Mouse (Mus musculus): ENCODE measurements around the gene Gm49510.

Gene Gm49510

DNA sequence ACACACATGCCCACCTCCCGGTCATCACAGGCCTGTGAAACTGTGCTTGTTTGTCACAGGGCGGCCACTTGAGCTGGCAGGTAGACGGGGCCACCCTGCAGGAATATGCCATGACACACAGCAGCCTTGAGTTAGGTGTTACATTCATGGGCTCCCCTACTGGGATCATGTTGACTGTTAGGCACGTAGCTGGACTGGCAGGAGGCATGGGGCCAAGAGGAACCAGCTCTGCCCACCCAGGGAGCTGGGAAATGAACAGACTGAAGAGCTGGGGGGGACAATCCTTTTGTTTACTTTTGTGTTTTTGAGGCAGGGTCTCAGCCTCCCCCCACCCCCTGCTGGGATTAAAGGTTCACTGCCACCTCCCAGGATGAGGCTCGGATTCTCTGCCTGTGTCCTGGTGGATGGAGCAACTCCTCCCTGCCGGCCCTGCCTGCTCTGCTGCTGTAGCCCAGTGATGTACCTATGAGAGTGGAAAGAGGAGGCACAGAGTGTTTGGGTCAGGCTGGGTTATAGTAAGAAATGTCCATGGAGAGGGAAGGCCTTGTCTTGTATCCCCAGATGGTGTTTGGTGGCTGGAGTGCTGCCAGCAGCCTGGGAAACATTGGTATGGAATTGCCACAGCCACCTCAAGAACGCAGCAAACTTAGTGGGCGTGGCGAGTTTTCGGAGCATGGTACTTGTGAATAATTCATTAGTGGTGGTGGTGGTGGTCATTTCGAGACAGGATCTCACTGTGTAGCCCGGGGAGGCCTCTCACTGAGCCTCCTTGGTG, 16.8 kb downstream of the Gm49510 start:
- DNase-seq, result no peak

DNA sequence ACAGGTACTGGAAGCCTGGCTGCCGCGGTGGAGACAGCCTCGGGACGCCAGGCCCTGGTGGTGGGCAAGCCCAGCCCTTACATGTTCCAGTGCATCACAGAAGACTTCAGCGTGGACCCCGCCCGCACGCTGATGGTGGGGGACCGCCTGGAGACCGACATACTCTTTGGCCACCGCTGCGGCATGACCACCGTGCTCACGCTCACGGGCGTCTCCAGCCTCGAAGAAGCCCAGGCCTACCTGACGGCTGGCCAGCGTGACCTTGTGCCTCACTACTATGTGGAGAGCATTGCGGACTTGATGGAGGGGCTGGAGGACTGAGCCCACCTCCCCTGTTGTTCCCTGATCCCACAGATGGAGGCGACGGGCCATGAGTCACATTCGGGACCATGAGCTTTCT, 18.7 kb downstream of the Gm49510 start:
- DNase-seq, result no peak

DNA sequence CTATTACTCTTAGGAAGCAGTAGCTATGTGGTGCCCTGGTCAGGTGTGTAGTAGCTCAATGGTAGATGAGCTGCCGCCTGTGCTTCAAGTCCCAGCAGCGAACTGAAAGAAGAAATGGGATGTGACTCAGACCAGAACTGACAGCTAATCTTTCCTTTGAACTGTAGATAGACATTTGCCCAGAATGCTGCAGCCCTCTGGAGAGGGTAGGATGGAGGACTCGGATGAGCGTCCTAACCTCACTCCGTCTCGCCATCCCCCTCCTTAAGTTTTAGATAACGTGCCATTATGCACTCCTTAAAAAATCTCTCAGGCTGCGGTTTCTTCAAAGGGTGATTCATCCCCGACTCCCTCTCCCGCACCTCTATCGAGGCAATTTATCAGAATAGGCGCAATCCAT, 20.4 kb downstream of the Gm49510 start:
- no peak for DNase-seq

- DNase-seq, result no peak
These were observed 23.2 kb downstream of the Gm49510 start for GRCm38 (mm10) chr15:78922700-78923099.

DNA sequence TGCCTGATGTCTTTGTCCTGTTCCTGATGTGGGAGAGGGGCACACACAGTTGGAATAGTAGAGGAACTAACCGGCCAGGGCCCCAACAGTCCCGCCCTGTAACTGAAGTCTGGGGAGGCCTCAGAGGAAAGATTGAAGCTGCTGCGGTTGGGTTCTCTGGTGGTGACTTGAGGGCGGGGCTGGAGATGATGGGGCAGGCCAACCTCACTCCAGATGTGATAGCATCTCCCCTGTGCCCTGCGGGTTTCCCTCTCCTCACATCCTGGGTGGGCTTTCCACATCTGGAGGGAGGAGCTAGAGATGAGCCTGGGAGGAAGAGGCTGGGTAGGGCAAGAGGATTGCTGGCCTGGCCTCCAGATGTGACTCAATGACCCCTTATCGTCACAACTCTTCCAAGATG, 24.1 kb downstream of the Gm49510 start:
- no peak for DNase-seq

DNA sequence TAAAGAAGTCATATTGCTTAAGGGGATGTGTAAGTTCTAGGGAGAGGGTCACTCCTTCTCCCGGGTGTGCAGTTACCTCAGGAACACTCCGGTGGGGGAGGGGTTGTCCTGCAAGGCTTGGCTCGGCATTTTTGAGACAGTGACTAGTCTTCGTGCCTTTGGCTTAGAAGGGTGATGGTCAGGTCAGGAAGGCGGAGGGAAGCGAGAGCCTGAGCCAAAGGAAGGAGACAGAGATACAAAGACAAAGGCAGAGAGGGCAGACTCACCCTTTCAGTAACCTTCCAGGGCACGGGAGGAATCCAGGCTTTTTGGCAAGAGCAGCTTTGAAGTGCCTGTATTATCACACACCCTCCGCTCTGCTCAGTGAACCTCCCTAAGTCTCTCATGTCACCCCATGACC, 25.7 kb downstream of the Gm49510 start:
- no peak for DNase-seq

DNA sequence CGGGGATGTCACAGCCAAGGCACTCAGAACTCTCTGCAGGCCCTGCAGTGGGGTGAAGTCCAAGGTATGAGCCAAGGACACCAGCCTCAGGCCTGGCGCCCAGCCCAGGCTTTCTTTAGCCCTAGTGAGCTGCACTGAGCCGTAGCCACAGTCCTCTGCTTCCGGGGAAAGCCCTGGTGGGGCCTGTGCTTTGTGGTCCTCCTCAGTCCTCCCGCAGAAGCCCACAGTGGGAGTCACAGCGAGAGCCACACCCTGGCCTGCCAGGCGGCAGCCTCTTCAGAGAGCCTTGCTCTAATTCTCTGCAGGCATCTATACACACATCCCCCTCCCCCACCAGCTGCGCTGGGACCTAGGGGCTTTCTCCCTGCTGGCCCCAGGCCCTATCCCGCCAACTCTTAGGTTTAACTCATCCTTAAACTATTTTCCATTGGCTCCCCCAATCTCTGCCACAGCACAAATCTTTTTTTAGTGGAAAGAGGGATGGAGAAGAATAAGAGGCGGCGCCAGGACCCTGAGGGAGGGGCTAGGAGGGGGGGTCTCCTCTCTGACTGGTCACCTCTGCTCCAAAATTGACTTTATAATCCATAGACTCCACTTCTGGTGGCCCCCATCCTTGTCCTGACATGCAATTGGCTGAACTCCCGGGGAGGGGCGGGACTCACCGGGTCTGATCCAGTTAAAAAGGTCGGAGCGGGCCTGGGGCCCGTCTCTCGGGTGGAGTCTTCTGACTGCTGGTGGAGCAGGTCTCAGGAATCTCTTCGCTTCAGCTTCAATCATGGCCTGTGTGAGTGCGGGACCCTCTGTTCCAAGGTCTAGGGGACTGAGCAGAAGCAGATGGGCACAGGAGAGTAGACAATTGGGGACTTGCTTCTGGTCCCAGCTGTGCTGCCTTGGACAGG, 26.8 kb downstream of the Gm49510 start, which contains the start of gene Lgals1:
Lgals1 (plus strand) TSS at position 705 of the 899 bp plus-strand sequence.
- DNase-seq, result peak; percentile 73

DNA sequence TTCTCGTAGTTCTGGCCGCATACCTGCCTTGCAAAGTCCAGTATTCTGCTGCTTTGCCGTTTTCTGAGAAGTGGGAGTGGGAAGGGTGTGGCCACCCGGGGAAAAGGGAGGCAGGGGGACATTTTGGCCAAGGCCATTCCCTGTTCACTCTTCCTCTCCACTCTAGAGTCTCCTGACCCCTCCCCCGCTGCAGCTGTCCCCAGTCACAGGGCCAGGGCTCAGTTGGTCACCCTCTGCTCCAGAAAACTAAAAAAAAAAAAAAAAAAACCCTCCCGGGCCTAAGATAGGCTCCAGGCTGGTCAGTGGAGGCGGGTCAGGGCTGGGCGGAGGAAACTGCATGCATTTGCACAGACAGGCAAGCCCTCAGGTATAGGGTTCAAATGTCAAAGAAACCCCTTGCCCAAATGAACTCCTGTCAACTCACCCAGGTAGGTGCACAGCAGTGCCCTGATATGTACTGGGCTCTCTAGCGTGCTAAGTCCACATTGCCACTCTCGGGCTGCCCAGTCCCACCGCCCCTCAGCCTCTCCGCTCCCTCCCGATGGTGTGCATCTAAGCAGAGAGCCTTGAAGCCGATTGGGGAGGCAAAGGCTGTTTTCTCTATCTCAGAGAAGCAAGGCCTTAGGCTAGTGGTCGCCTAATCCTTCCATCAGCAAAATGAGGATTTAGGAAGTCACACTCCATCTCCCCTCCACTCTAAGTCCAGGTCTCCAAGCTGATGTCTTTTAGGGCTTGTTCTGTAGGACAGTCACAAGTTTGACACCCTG, 27.7 kb downstream of the Gm49510 start:
- DNase-seq, result peak; percentile 50

GRCm38 (mm10) chr15:78927788-78928457, 28.5 kb downstream of the Gm49510 start:
- DNase-seq, result peak; percentile 80

GRCm38 (mm10) chr15:78928539-78928938, 29.1 kb downstream of the Gm49510 start:
- DNase-seq, result peak; percentile 28

DNA sequence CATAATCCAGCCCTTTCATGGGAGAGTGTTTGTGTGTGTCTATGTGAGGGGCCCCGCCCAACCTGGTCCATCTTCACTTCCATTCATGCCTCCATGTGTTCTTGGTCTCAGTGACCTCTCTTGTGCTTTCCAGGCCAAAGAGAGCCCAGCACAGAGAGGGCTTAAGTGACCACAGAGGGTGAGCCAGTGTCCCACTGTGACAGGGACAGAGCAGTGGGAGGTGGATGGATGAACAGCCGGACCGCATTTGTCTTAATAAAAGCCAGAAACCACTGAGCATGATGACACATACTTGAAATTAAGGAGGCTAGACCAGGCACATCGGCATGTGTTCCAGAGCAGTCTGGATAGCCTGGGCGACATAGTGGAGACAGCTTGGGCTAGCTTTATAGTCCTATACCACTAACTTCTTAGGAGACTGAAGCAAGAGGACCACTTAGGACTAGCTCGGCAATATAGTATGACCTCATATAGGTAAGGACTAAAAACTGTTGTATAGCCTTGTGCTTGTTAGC, 30.8 kb downstream of the Gm49510 start:
- DNase-seq, result no peak

DNA sequence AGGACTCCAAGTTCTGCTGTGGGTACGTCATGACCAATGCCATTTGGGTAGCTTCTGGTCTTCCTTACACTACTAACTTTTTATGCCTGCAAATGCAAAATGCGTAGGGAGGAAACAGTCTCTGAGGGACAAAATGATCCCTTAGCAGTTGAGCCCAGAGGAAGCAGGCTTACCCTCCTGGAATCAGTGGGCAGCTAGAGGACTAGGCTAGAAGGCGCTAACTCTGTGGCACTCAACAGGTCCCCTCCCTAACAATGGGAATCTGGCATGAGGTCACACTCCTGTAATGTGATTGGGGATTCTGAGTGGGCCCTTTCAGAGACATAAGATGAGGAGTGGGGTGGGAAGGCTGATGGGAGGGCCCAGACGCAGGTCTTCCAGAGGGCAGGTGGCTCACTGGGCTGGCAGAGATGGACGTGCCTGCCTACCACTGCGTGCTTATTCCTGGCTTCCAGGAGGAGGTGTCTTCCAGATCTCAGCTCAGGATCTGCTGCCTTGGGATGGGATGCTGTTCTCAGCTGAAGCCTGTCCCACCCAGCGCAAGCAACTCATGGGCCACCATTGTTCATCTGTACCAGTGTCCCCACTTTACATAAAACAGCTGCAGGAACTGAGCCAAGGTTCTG, 31.4 kb downstream of the Gm49510 start:
- no peak for DNase-seq

- peak; percentile 56 for DNase-seq
These were observed 32.1 kb downstream of the Gm49510 start for GRCm38 (mm10) chr15:78931577-78931976.

GRCm38 (mm10) chr15:78934784-78935320, 35.4 kb downstream of the Gm49510 start, which contains the start of gene Nol12:
Gene Nol12 (plus strand): TSS chr15:78934933.
- peak; percentile 95 for DNase-seq

DNA sequence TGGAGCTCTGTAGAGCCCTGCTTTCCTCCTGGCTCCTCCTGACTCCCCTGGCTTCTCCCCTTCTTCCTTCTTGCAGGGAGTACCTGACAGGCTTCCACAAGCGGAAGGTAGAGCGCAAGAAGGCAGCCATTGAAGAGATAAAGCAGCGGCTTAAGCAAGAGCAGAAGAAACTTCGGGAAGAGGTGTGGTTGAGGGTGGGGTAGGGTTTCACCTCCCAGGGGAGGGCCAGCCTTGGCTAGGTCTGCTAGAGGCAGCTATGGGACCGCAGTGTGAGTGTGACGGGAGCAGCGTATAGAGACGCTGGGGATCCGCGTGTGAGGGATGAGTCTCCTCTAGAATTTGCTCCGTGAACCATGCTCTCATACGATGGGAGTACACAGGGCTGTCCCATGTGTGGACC, 36.9 kb downstream of the Gm49510 start:
- no peak for DNase-seq

- DNase-seq, result no peak
These were observed 37.8 kb downstream of the Gm49510 start for GRCm38 (mm10) chr15:78937311-78937710.

DNA sequence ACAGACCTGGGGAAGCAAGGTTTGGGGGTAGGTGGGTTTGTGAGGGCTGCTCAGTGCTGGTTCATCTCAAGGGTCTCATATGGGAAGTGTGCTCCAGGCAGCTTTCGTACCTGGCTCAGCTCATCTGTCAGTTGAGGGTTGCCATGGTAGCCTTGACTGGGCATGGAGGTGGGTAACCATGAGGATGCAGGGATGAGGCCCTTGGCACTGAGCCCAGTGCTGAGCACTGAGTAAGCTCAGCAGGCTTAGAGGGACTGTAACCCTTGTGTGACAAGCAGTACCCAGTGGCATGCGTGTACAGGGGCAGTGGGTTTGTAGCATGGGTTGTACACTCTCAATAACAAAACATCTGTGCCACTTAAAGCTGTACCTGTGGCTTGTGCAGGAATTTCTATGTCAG, 38.5 kb downstream of the Gm49510 start:
- DNase-seq, result no peak

DNA sequence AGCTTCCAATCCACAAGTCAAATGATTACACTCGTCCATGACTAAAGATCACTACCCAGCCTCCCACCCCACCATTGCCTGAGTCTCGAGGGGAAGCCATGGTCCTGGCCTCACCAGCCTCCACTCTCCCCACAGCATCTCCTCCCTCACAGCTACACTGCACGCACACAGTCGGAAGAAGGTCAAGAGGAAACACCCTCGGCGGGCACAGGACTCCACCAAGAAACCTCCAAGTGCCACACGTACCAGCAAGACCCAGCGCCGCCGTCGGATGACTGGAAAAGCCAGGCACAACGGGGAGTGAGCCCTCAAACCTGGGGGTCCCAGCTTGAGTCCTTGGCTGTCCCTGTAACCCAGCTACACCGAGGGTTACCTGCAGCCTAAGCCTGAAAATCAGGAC, 40.9 kb downstream of the Gm49510 start:
- no peak for DNase-seq

DNA sequence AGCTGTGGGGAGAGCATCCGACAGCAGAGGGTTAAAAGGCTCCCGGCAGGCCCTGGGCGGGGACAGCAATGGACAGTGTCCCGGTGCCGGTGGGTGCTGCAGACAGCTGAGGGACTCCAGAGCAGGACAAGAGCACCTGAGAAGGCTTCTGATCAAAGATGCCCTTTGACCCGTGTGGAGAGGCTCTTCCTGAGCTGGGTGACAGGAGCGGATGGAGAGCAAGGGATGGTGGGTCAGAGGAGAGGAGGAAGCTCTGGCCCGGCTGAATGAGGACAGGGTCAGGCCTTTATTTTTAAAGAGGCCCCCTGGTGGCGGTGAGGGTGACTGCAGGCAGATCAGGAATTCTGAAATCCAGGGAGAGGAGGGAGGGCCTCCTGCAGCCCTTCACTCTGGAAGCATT, 43.2 kb downstream of the Gm49510 start:
- DNase-seq, result peak; percentile 91

- DNase-seq, result no peak
These were observed 46.8 kb downstream of the Gm49510 start for GRCm38 (mm10) chr15:78946232-78946631.

DNA sequence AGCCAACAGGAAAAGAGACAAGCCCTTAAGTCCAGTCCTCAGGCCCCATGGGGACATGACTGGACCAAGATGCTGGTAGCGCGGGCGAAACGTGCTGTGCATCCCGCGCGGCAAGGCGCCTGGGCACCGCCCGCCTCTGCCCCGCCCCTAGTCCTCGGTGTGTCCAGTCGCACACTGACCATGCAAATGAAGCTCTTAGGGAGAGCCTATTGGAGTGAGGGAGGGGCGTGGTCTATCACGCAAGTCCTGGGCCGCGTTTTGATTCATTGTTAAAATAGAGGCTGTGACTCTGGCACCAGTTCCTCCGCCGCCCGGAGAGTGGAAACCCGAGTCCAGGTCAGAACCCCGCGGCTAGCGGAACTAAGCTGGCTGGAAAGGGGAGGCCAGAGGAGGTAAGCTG, 48.2 kb downstream of the Gm49510 start, which contains the start of gene Triobp:
Triobp (plus strand) TSS at position 68 of the 400 bp plus-strand sequence.
- peak; percentile 98 for DNase-seq

Measured in retina, postnatal 1 day (tissue).